Mouse (Mus musculus): ENCODE data around the gene Alox5ap.

DNA sequence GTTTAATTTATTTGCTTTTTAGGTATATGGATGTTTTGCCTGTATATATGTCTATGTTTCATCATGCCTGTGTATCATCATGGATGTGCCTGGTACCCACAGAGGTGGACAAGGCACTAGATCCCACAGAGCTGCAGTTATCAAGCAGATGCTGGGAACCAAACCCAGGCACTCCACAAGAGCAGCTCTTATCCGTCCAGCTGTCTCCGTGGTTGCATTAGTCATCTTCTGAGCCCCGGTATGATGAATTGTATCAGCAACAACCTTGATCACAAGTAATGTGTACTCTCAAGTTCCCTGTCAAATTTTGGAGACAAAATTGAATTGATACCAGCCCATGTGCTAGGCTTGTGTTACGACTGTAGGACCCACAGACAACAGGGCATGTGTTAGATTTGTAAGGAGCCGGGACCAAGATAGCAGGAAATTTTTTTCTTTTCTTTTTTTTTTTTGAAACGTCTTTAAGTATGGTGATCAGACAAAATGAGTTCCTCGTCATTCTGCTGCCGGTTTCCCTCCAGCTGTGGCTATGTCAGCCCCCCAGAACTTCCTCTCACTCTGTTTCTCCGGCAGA, 19.1 kb upstream of the Alox5ap start:
- TF ChIP-seq GATA1 (IDR thresholded peaks at IDR 0.05; ENCODE audit: borderline replicate concordance, low read length), result no peak; the same call in 2 of the 3 replicates
- TF ChIP-seq FLI1 (IDR thresholded peaks at IDR 0.05; ENCODE audit: low read length), result no peak

Data from megakaryocyte, embryonic 14.5 days (primary cell).